In genomic region chr1:92215131-92215638, GRCm38 (mm10) we compare ENCODE assay signal across 9 mouse cellular contexts. TPM values are rescaled to one million over a fixed set of nuclear protein-coding genes. Genes with fewer than 3 reads are reported as not detected.
DNase-seq lines count a peak whose midpoint lies in the region; ATAC-seq and TF ChIP-seq lines count a peak whose summit lies in the region.
"Had no signal": no experiment of that assay in that cellular context is flagged by ENCODE, and none has a peak within 500 bp of the region (broad histone marks: within the 10 kb centered on the region; RNA-seq: fewer than 3 reads in every experiment).

No protein-coding gene starts in this region.

- POLR2A ChIA-PET in Patski (lab: Charles Lee), result interaction anchor here (0.8 kb wide), 1 partner anchor 35 kb away, joined by 3 read pairs; no protein-coding TSS in a partner anchor

- peaks cover 8% of the 10 kb centered on the region; the same call in 1 of the 2 replicates for H3K4me1 ChIP-seq in hindbrain, embryonic 11.5 days (replicated peaks; ENCODE audit: control insufficient read depth, insufficient read depth, low read length)
- peaks cover 13% of the 10 kb centered on the region for H3K4me1 ChIP-seq in hindbrain, embryonic 16.5 days (ENCODE audit: control insufficient read depth, insufficient read depth, low read depth, low read length)

- TF ChIP-seq CTCF in Patski (IDR thresholded peaks at IDR 0.05), result no peak
- TF ChIP-seq CTCF in left cerebral cortex, adult 2 months (IDR thresholded peaks at IDR 0.05), result no peak

- ATAC-seq in hindbrain, embryonic 11.5 days (ENCODE audit: low FRiP score), result no peak
- no peak for ATAC-seq in hindbrain, embryonic 16.5 days
- peak; percentile 73 for ATAC-seq in Patski

- no peak for DNase-seq in hindbrain, embryonic 11.5 days (ENCODE audit: low spot score)
- DNase-seq in Patski (ENCODE audit: low read depth, low spot score), result peak; percentile 68
- peak; percentile 66 for DNase-seq in fat pad, adult 2 months (ENCODE audit: extremely low read depth, low read depth, low spot score)
- peak; percentile 30 to 49 for DNase-seq in heart, postnatal 36 days
- no peak for DNase-seq in left cerebral cortex, adult 2 months (ENCODE audit: extremely low spot score in 1 of 2, low spot score in 2 of 2)
- DNase-seq in frontal cortex, postnatal 25 days (ENCODE audit: low spot score in 2 of 2), result no peak
- no peak for DNase-seq in cerebellum, adult 8-10 months
- DNase-seq: thymus, postnatal 36 days had no signal

- H3K36me3 ChIP-seq in hindbrain, embryonic 11.5 days (ENCODE audit: control insufficient read depth, insufficient read depth, low read length), result no peaks in the 10 kb centered on the region
- H3K36me3 ChIP-seq in hindbrain, embryonic 16.5 days (ENCODE audit: control insufficient read depth, insufficient read depth, low read length), result no peaks in the 10 kb centered on the region

- in situ Hi-C loops in Patski (cut with MboI; ENCODE audit: low pct_unique_long_range_greater_than_20kb), result no loop called here

- H3K9me3 ChIP-seq in hindbrain, embryonic 11.5 days (ENCODE audit: control insufficient read depth, low read length), result no peaks in the 10 kb centered on the region
- H3K9me3 ChIP-seq in hindbrain, embryonic 16.5 days (ENCODE audit: control insufficient read depth, low read length), result no peaks in the 10 kb centered on the region

- no peaks in the 10 kb centered on the region for H3K27me3 ChIP-seq in hindbrain, embryonic 11.5 days (ENCODE audit: control insufficient read depth, insufficient read depth, low read length)
- no peaks in the 10 kb centered on the region for H3K27me3 ChIP-seq in hindbrain, embryonic 16.5 days (replicated peaks; ENCODE audit: control insufficient read depth, insufficient read depth, low read length)
- H3K27me3 ChIP-seq in Patski, result no peaks in the 10 kb centered on the region

- H3K4me3 ChIP-seq in hindbrain, embryonic 11.5 days (ENCODE audit: low read depth, low read length), result no peak overlapping the region
- H3K4me3 ChIP-seq in hindbrain, embryonic 16.5 days (ENCODE audit: low read length), result no peak overlapping the region
- H3K4me3 ChIP-seq in left cerebral cortex, adult 2 months, result no peak overlapping the region

- 81% methylated on average over 8 of the region's 8 CpGs for WGBS in hindbrain, embryonic 11.5 days
- WGBS in hindbrain, embryonic 16.5 days, result 87% methylated on average over 8 of the region's 8 CpGs

- H3K9ac ChIP-seq in hindbrain, embryonic 11.5 days (ENCODE audit: low read depth, low read length), result no peak overlapping the region
- H3K9ac ChIP-seq in hindbrain, embryonic 16.5 days (ENCODE audit: low read depth, low read length), result no peak overlapping the region

- CTCF ChIA-PET in Patski (lab: Charles Lee), result interaction anchor here (0.6 kb wide), 1 partner anchor 45 kb away, joined by 4 read pairs; no protein-coding TSS in a partner anchor

- no peak overlapping the region for H3K4me2 ChIP-seq in hindbrain, embryonic 11.5 days (replicated peaks; ENCODE audit: low read depth, low read length)
- no peak overlapping the region for H3K4me2 ChIP-seq in hindbrain, embryonic 16.5 days (ENCODE audit: low read length)

- 0 out of 2 replicates have a peak overlapping the region, but pooled peaks have one; percentile 17 for H3K27ac ChIP-seq in hindbrain, embryonic 11.5 days (ENCODE audit: low read depth, low read length)
- H3K27ac ChIP-seq in hindbrain, embryonic 16.5 days (ENCODE audit: low read depth, low read length), result no peak overlapping the region
- H3K27ac ChIP-seq in left cerebral cortex, adult 2 months, result no peak overlapping the region

- intact Hi-C loops in heart, postnatal 36 days (cut with DNase I), result no loop called here
- intact Hi-C loops in left cerebral cortex, adult 2 months (cut with DNase I), result no loop called here

RNA-seq across cellular contexts. Expression of gene Hdac4, which starts 19.7 kb away (rescaled TPM):
- 20.4 and 21.2 TPM in 2 replicates for polyA plus RNA-seq in hindbrain, embryonic 11.5 days (2014; fragmentation: Nextera tagmentation; extraction: Ambion mirVana)
- polyA plus RNA-seq in hindbrain, embryonic 16.5 days (2015; fragmentation: Nextera tagmentation; extraction: Ambion mirVana), result 26.9 and 27.6 TPM in 2 replicates
- polyA plus RNA-seq in Patski (2021), result 15.0 TPM
- 10 to 100 TPM; 48.4 to 52.1 TPM for total RNA-seq in heart, postnatal 36 days (2021)
- total RNA-seq in left cerebral cortex, adult 2 months (2021), result 100 to 1,000 TPM; 121 to 123 TPM

Comparison
In these comparisons a context has a peak if more than half of its experiments do, and no peak if none do; other contexts are left out.
1. DNase-seq: peak in Patski (single experiment), fat pad, adult 2 months (single experiment) and heart, postnatal 36 days (2 of 2); none in hindbrain, embryonic 11.5 days (single experiment), left cerebral cortex, adult 2 months (0 of 2), frontal cortex, postnatal 25 days (0 of 2) and cerebellum, adult 8-10 months (single experiment).